In genomic region chr3:107278479-107279269, GRCm38 (mm10) we compare ENCODE assay signal across 8 mouse cellular contexts. TPM values are rescaled to one million over a fixed set of nuclear protein-coding genes. Genes with fewer than 3 reads are reported as not detected.
DNase-seq lines count a peak whose midpoint lies in the region; ATAC-seq and TF ChIP-seq lines count a peak whose summit lies in the region.

Lamtor5 (plus strand) TSS chr3:107278858.

- peak within 1 kb of the TSS; percentile 87 for H3K9ac ChIP-seq in embryonic facial prominence, embryonic 14.5 days (ENCODE audit: low read depth, low read length)
- H3K9ac ChIP-seq in limb, embryonic 14.5 days (ENCODE audit: low read depth, low read length, severe bottlenecking), result peak within 1 kb of the TSS; percentile 80
- H3K9ac ChIP-seq in midbrain, postnatal 0 days (replicated peaks; ENCODE audit: low read length, poor library complexity, severe bottlenecking), result peak within 1 kb of the TSS; percentile 67

- H3K27me3 ChIP-seq in embryonic facial prominence, embryonic 14.5 days (replicated peaks; ENCODE audit: control insufficient read depth, insufficient read depth, low read length), result no peaks in the 10 kb centered on the region; the same call in 1 of the 2 replicates
- H3K27me3 ChIP-seq in limb, embryonic 14.5 days (ENCODE audit: control insufficient read depth, insufficient read depth, low read length), result no peaks in the 10 kb centered on the region
- no peaks in the 10 kb centered on the region for H3K27me3 ChIP-seq in midbrain, postnatal 0 days (ENCODE audit: insufficient read depth, low read length)

- no peaks in the 10 kb centered on the region for H3K9me3 ChIP-seq in embryonic facial prominence, embryonic 14.5 days (ENCODE audit: control insufficient read depth, low read length)
- no peaks in the 10 kb centered on the region for H3K9me3 ChIP-seq in limb, embryonic 14.5 days (ENCODE audit: control insufficient read depth, low read length)
- no peaks in the 10 kb centered on the region for H3K9me3 ChIP-seq in midbrain, postnatal 0 days (ENCODE audit: low read length)

- H3K4me1 ChIP-seq in embryonic facial prominence, embryonic 14.5 days (ENCODE audit: control insufficient read depth, insufficient read depth, low read length), result peaks cover 9% of the 10 kb centered on the region
- H3K4me1 ChIP-seq in limb, embryonic 14.5 days (ENCODE audit: control insufficient read depth, insufficient read depth, low read length), result peaks cover 8% of the 10 kb centered on the region
- H3K4me1 ChIP-seq in midbrain, postnatal 0 days (ENCODE audit: insufficient read depth, low read length), result 0 out of 2 replicates have a peak, but pooled peaks cover 8% of the 10 kb centered on the region

- TF ChIP-seq CTCF in midbrain, postnatal 0 days (IDR thresholded peaks at IDR 0.05), result no peak

- peak within 1 kb of the TSS; percentile 93 for H3K4me3 ChIP-seq in embryonic facial prominence, embryonic 14.5 days (ENCODE audit: low read depth, low read length)
- peak within 1 kb of the TSS; percentile 94 for H3K4me3 ChIP-seq in limb, embryonic 14.5 days (replicated peaks; ENCODE audit: low read length)
- H3K4me3 ChIP-seq in midbrain, postnatal 0 days (ENCODE audit: low read depth, low read length), result peak within 1 kb of the TSS; percentile 87

- H3K4me2 ChIP-seq in embryonic facial prominence, embryonic 14.5 days (ENCODE audit: low read depth, low read length), result peak within 1 kb of the TSS; percentile 74
- H3K4me2 ChIP-seq in limb, embryonic 14.5 days (replicated peaks; ENCODE audit: low read depth, low read length, severe bottlenecking), result peak within 1 kb of the TSS; percentile 68
- H3K4me2 ChIP-seq in midbrain, postnatal 0 days (ENCODE audit: low read depth, low read length, poor library complexity, severe bottlenecking), result peak within 1 kb of the TSS; percentile 71

- ATAC-seq in embryonic facial prominence, embryonic 14.5 days (ENCODE audit: low read depth), result peak; percentile 94
- peak; percentile 90 for ATAC-seq in limb, embryonic 14.5 days (ENCODE audit: low FRiP score, low read depth)
- peak; percentile 88 for ATAC-seq in midbrain, postnatal 0 days (ENCODE audit: low FRiP score)

- no peak for TF ChIP-seq POLR2A in limb, embryonic 14.5 days (IDR thresholded peaks at IDR 0.05; ENCODE audit: borderline replicate concordance, extremely low read depth, insufficient read depth, insufficient read length)

- no peak within 1 kb of the TSS for H3K27ac ChIP-seq in embryonic facial prominence, embryonic 14.5 days (replicated peaks; ENCODE audit: low read depth, low read length)
- no peak within 1 kb of the TSS for H3K27ac ChIP-seq in limb, embryonic 14.5 days (replicated peaks; ENCODE audit: low read depth, low read length)
- H3K27ac ChIP-seq in midbrain, postnatal 0 days (ENCODE audit: low read depth, low read length), result no peak within 1 kb of the TSS

- H3K36me3 ChIP-seq in embryonic facial prominence, embryonic 14.5 days (ENCODE audit: control insufficient read depth, insufficient read depth, low read length), result peaks cover 15% of the 10 kb centered on the region
- peaks cover 8% of the 10 kb centered on the region; the same call in 1 of the 2 replicates for H3K36me3 ChIP-seq in limb, embryonic 14.5 days (ENCODE audit: control insufficient read depth, insufficient read depth, low read length)
- H3K36me3 ChIP-seq in midbrain, postnatal 0 days (ENCODE audit: insufficient read depth, low read length), result 0 out of 2 replicates have a peak, but pooled peaks cover 5% of the 10 kb centered on the region

- peak; percentile 89 for DNase-seq in 3T3-L1 (ENCODE audit: low read depth, low spot score)
- DNase-seq in adrenal gland, postnatal 4 days (ENCODE audit: low spot score in 2 of 2), result peak; percentile 82 to 83
- DNase-seq in embryonic facial prominence, embryonic 14.5 days (ENCODE audit: low spot score), result peak; percentile 91
- DNase-seq in heart, adult 8-10 months (ENCODE audit: low spot score), result peak; percentile 91
- peak; percentile 94 for DNase-seq in kidney, adult 9 months
- DNase-seq in limb, embryonic 14.5 days (ENCODE audit: low spot score), result peak; percentile 86
- peak; percentile 91 for DNase-seq in midbrain, postnatal 0 days (ENCODE audit: low spot score)
- peak; percentile 75 to 86 for DNase-seq in spleen, postnatal 14 days (ENCODE audit: low spot score in 2 of 2)

- WGBS in embryonic facial prominence, embryonic 14.5 days, result 4% methylated on average over 41 of the region's 43 CpGs
- WGBS in limb, embryonic 14.5 days, result 2% methylated on average over 41 of the region's 43 CpGs
- WGBS in midbrain, postnatal 0 days, result 3% methylated on average over 42 of the region's 43 CpGs

RNA-seq across cellular contexts. Expression of gene Lamtor5, which starts in this region (rescaled TPM):
- total RNA-seq in adrenal gland, postnatal 4 days (2021), result 10 to 100 TPM; 67.1 to 72.7 TPM
- 182 and 192 TPM in 2 replicates for polyA plus RNA-seq in embryonic facial prominence, embryonic 14.5 days (2014; fragmentation: Nextera tagmentation; extraction: Ambion mirVana)
- total RNA-seq in heart, adult 8-10 months (2022), result 10 to 100 TPM; 64.5 to 71.1 (median 67.1) TPM
- polyA plus RNA-seq in limb, embryonic 14.5 days (2012; rRNA removed), result 87.4 and 101 TPM in 2 replicates
- 194 and 202 TPM in 2 replicates for polyA plus RNA-seq in limb, embryonic 14.5 days (2014; fragmentation: Nextera tagmentation; extraction: Ambion mirVana)
- 66.7 and 69.9 TPM in 2 replicates for total RNA-seq in midbrain, postnatal 0 days (2014; rRNA removed)
- polyA plus RNA-seq in midbrain, postnatal 0 days (2015; fragmentation: Nextera tagmentation; extraction: Ambion mirVana), result 153 and 173 TPM in 2 replicates
